Mouse (Mus musculus): ENCODE data around the gene Gm3336.
A peak's percentile ranks its signal among the peaks of the same experiment; 100 is the strongest.

Gene Gm3336

DNA sequence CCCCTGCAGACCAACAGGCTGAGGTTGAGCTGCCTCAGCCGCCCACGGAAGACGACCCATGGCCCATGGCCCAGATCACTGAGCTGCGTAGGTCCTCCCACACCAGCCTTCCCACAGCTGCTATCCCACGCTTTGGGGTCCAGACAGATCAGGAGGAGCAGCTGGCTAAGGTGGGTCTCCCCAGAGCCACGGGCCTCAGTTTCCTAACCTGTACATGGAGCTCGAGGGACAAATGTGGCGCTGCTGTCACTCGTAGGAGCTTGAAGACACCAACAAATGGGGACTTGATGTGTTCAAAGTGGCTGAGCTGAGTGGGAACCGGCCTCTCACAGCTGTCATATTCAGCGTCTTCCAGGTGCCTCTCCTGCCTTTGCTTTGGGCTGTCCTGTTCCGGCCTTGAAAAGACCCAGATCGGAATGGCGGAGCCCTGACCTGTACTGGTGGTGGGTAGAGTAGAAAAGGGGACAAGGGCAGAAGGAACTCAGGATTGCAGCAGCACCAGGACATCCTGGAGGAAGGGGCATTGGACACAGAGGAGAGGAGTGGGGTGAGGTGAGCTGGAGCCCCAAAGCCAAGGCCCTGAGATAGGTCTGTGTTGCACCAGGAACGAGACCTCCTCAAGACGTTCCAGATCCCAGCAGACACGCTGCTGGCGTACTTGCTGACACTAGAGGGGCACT, 29.0 kb downstream of the Gm3336 start:
- no peak for DNase-seq (ENCODE audit: low read depth, low spot score)

DNA sequence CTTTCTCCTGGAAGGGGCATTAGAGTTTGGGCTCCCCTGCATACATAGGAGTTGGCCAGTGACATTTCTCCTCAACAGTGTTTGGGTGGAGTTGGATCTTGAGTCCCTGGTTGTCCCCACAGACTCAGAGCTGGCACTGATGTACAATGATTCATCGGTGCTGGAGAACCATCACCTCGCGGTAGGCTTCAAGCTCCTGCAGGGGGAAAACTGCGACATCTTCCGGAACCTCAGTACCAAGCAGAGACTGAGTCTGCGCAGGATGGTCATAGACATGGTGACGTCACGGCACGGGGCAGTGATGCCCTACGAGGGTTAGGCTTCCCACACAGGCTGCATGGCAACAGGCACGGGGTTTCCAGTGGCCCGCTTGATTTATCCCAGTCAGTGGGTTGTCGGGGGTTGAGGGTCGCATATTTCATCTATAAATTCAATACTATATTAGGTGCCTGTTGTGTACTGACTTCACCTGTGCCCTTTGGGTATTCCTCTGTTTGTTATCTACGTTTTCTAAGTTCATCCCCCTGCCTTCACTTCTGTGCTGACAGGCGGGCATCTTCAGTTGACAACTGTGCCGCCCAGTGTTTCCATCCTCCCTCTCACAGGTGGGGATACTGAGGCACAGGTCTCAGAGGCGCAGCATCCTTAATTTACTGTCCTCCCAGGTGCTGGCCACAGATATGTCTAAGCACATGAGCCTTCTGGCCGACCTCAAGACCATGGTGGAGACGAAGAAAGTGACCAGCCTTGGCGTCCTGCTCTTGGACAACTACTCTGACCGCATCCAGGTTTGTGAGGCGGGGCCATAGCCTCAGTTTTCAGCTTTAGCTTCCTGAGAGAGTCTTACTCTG, 30.1 kb downstream of the Gm3336 start:
- no peak for DNase-seq (ENCODE audit: low read depth, low spot score)

DNA sequence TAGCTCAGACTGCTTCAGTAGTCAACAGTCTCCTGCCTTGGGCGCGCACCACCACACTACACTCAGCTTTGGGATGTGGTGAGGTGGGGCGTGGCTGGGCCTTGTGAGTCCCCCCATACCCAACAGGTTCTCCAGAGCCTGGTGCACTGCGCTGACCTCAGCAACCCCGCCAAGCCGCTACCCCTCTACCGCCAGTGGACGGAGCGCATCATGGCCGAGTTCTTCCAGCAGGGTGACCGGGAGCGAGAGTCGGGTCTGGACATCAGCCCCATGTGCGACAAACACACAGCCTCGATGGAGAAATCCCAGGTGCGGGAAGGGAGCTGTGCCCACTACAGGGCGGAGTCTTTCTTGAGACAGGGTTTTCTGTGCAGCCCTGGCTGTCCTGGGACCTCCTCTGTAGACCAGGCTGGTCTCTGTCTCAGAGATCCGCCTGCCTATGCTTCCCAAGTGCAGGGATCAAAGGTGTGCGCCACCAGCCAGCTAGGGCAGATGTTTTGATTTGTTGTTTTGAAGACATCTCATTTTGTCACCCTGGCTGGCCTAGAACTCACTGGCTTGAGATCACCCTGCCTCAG, 30.8 kb downstream of the Gm3336 start:
- no peak for DNase-seq (ENCODE audit: low read depth, low spot score)

DNA sequence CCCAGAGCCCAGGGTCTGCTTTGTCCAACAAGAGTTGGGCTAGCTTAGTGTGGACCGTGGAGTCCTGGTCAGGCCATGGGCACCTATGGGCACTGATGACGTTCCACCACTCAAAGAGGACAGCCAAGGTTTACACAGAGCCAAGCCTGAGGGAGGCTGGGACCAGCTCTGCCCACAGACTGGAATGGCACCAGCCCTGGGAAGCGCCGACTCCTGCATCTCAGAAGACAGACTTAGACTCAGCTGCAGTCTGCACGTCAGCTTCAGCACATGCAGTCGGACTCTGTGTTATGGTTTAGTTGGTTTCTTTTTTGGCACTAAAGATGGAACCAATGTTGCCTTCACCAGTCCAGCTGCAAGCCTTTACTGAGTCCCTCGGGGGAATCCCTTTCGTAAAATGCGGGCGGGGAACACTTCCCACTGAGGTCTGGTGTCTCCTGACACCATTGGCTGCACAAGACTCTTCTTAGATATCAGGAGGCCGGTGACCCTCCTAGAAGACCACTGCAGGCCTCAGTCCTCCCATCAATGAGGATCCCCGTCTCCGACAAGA, 31.9 kb downstream of the Gm3336 start:
- DNase-seq (ENCODE audit: low read depth, low spot score) = no peak

DNA sequence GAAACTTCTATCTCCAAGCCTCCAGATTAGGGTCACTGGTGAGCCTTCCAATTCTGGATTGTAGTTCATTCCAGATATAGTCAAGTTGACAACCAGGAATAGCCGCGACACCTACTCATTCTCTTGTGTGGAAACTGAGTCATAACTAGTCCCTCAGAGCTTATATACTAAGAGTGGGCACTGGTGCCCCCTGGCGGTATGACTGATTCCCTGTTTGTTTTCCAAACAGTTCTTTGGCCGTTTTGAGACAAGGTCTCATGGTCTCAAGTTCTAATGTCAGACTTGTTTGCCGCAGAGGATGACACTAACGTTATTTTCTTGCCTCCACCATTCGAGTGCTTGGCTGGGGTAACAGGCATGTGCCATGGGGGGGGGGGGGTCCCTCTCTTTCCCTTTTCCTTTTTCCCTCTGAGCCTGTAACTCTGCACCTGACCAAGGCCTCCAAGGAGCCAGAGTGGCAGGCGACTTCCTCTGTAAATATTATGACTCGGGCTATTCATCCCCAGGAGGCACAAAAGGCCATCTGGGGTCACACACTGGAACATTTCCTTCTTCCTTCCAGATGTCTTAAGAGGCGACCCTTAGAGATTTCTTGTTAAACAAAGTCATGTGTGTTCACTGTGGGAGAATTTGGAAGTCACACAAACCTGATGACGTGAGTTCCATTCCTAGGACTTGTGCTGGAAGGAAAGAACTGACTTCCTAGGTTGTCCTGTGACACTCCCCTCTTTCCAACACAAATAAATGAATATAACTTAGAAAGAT, 33.8 kb downstream of the Gm3336 start:
- peak; percentile 84 for DNase-seq (ENCODE audit: low read depth, low spot score)

DNA sequence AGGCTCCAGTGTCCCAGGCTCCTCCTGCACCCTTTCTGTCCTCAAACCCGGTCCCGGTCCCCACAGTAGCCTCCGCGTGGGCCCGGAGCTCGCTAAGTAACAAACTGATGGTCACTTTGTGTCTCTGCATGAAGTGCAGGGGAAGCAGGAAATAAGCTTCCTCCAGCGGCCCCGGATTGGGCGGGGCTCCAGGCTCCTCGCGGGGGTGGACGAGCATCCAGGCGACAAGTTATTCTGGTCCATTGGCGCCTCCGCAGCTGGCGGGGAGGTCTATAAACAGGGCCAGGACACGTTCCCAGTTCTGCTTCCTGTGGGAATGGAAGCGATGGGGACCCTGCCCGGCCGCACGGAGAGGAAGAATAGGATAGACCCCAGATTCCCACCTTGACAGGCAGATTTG, 34.8 kb downstream of the Gm3336 start:
- DNase-seq (ENCODE audit: low read depth, low spot score) = no peak

DNA sequence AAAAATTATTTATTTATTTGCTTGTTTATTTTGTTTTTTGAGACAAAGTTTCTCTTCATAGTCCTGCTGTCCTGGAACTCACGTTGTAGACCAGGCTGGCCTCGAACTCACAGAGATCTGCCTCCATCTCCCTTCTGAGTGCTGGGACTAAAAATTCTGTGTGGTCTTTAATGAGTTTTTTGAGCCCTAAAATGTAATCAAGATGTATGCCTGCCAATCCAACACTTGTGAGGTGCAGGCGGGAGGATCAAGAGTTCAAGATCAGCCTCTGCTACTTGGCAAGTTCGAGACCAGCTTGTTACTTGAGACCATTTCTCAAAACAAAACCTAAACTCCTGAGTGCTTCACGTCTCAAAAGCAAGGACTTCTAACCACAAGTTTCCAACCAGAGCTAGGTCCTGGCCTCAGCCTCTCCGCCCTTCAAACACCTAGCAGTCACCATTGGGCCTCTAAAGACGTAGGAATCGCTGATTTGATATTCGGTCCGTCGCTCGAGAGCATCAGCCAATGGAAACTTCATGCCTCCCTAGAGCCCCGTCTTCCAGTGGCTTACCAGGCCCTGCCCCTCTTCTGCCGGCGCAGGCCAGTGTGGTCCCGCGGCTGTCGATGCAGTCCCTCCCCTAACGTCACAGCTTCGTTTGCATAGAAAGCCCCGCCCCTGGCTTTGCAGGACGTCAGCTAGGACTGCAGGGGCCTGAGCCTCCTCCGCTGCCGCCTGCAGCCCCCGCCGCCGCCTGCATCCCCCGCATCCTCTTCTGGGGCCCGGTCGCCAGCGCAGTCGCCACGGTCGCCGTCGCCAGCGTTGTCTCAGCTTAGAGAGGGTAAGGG, 35.9 kb downstream of the Gm3336 start, which contains the start of gene Rab3a:
Rab3a (plus strand) TSS at position 637 of the 828 bp plus-strand sequence.
- DNase-seq (ENCODE audit: low read depth, low spot score) = peak; percentile 99

DNA sequence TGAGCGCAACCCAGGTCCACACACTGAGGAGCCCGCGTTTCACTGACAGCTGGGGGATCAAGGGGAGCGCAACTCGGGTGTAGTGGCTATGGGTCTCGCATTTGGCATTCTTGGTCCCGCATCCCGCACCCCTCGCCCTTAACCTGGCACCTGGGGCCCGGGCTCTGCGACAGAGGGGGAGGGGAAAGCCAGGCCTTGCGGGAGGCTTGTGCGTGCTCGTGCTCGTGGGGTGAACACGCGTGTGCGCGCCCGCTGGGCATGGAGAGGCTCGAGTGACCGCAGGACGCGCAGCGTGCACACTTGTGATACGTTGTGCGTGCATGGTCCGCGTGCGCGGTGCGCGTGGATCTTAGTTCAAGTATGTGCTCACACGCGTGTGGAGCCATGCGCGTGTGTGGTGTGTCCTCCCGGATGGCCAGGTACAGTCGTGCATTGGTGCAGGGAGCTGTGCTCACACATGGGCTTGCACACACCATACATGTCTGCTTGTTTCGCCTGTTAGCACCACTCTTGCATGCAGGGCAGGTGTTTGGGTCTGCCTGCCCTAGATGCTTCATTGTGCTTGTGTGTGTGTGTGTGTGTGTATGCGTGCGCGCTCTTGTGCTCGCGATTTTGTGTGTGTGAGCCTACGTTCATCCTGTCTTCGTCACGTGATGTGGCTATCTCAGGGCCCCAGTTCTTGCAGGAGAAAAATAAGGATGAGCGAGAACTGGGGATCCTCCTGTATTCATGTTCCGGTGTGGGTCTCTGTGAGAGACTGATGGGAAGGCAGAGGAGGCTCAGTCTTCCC, 36.7 kb downstream of the Gm3336 start:
- DNase-seq (ENCODE audit: low read depth, low spot score) = no peak

DNA sequence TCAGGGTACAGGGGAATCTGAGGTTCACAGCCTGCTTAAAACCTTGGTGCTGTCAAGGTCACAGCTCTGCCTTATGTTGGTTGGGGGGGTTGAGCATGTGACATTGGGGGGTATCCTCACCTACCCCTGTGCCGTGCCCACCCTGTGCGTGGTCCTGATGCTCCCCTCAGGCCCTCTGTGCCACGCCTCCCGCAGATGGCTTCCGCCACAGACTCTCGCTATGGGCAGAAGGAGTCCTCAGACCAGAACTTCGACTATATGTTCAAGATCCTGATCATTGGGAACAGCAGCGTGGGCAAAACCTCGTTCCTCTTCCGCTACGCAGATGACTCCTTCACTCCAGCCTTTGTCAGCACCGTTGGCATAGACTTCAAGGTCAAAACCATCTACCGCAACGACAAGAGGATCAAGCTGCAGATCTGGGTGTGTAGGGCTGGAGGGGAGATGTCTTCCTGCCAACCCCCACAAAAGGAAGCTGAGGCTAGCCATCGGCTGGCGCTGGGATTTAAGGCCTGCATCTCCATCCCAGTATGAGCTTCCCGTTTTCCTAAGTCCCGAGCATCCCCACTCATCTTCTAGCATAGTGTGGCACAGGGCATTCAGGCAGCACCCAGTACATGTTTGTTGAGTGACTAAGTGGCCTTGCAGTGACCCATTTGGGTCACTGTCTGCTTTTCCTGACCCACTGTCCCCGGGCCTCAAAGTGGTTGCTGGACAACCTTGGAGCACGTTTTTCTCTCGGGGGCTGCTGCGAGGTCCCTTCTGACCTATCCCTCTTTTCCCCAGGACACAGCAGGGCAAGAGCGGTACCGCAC, 37.5 kb downstream of the Gm3336 start:
- DNase-seq (ENCODE audit: low read depth, low spot score) = no peak

DNA sequence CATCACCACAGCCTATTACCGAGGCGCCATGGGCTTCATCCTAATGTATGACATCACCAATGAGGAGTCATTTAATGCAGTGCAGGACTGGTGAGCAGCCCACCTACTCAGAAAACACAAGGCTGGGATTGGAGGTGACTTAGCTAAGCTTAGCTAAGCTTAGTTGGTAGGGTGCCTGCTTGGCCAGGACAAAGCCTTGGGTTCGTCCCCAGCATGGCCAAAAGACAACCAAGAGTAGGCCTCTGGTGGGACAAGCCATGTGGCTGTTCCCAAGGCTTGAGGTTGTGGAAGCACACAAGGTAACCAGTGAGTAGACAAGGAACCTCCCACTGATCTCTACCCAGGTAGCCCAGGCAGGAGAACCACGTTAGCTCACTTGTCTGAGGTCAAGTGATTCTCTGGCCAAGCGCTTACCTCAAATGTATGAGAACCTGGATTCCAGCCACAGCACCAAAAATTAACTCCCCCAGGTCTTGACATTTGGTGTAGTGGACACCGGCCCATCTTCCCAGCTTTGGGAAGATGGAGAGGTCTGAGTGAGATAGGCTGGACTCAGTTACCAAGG, 38.2 kb downstream of the Gm3336 start:
- DNase-seq (ENCODE audit: low read depth, low spot score) = no peak

DNA sequence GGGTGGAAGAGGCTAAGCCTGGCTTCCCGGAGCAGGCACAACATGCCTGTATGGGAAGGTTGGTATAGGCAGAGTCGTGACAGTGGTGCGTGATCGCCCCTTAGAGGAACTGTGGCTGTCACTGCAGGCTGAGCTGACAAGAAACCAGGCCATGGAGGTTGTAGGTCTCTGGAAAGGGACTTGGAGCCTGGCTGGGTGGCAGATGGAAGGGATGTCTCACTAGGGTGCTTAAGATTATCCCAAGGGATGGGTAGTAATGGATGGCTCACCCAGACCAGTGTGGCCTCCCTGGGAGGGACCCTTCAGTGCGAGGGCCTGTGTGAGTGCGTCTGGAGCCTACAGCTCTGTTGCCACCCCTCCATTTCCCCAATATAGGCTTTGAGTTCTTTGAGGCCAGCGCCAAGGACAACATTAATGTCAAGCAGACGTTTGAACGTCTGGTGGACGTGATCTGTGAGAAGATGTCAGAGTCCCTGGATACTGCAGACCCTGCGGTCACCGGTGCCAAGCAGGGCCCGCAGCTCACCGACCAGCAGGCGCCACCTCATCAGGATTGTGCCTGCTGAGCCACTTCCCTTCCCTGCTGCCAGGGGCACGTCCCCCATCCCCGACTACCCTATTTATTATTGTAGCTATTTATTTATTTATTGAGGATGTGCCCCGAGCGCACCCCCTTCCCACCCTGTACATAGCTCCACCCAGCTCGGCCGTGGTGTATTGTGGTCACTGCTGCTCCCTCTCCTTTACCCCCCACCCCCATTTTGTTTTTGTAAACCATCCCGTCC, 39.4 kb downstream of the Gm3336 start:
- DNase-seq (ENCODE audit: low read depth, low spot score) = peak; percentile 81

DNA sequence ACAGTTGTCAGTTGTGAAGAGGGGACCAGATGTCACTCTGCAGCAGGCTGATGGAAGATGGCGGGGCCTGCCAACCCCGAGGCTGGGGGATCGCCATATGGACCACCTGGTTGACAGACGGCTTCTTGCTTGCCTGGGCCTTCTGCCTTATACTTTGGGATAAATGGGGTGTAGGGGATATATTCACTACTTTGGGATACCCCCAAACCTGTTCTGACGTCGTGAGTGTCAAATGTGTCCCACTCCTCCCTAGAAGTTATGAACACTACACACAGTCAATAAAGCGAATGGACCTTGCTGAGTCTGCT, 39.9 kb downstream of the Gm3336 start:
- DNase-seq (ENCODE audit: low read depth, low spot score) = no peak

DNA sequence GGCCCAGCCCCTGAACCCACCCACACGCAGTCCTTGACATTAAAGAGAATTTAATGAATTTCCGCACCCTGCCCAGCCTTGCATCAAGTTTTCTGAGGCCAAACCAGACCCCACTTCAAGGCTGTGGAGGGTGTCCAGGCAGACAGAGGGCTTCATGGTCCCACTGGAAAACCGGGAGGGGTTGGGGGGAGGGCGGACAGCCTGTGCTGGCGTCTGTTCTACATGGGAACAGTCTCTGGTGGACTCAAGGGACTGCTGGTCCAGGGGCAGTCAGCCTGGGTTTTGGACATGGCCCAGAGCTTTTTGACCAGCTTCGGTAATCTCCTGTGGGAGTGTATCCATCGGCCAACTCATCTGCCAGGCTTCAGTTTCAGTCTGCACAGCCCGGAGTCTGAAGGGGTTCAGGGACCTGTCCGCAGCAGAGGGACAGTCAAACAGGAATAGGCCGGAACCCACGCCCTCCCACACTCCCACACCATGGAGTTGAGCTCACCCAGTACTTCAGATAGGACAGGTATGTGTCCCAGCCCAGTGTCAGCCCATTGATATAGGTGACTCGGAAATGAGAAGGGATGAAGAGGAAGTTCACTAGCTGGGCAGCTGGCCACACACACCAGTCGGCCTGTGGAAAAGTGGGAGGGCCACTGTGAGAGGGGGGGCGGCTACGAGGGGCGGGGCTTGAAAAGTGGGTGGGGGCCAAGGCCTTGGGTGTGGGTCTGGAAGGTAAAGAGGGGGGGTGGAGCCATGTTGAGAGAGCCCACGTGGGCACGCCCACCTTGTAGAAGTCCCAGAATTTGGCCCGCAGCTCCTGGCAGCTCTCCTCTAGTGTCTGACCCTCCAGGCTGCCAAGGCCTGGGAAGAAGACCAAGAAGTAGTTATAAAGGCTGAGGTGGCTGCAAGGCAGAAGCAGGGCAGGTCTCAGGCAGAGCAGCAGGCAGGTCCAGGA, 40.5 kb downstream of the Gm3336 start:
- DNase-seq (ENCODE audit: low read depth, low spot score) = peak; percentile 78

DNA sequence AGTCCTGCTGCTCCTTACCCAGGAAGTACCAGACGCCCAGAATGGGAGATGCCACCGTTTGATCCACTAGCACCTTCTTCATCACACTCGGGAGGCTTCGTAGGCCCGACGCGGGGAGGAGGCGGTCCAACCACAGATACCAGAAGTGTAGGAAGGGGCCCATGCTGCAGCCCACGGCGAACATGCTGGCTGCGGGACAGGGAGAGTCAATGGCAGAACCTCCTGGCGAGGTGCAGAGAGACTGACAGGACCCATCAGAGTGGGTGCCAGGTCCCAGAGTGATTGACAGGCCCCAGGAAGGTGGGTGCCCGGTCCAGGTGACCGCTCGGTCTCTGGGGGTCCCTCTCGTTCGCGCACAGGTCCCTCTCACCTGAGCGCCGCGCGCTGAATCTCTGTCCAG, 42.0 kb downstream of the Gm3336 start:
- no peak for DNase-seq (ENCODE audit: low read depth, low spot score)

DNA sequence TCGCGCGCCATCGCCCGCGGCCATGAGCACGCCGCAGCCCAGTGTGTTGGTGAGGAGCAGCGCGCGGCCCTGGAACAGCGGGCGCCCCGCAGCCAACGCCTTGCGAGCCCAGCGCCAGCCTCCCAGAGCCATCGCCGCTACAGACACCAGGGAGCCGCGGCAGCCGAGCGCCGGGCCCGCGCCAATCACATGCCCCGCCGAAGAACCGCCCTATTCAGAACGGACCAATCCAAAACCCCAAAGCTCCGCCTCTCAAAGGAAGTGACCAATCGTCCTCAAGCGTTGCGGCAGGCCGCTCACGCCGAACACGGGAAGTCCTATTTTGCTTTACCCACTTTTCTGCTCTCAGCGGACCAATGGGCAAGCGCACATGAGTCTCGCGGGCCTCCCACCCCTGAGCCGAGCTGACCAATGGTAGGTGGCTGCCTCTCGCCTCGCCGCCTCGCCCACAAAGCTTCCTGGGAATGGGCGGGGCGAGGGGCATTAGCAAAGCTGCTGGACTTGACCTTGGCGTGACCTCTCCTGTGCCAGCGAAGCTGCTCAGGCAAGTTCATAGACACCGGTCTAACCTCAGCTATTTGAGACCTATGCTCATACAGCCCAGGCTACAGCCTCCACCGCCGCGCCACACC, 42.5 kb downstream of the Gm3336 start, which contains the start of gene Mpv17l2:
Mpv17l2 (minus strand) TSS at position 172 of the 632 bp plus-strand sequence.
- peak; percentile 100 for DNase-seq (ENCODE audit: low read depth, low spot score)

DNA sequence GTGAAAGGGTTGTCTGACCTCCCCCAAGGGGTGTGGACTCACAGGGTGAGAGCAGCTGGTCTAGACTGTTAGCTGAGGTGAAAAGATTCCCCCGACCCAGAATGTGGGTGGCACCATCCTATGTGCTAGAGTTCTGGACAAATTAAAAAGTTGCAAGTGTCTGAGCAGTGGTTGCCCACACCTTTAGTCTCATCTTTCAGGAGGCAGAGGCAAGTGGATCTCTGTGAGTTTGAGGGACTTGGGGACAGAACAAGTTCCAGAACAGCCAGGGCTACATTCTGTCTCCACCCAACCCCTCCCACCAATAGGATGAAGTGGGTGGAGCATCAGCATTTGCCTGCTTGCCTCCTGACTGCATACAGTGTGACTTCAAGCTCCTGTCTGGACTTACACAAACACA, 43.8 kb downstream of the Gm3336 start:
- peak; percentile 61 for DNase-seq (ENCODE audit: low read depth, low spot score)

Data from ES-CJ7 (cell line).